Comparison of ENCODE assay signal across 25 mouse cellular contexts in genomic region chr7:64358666-64359065, GRCm38 (mm10).
"Had no signal": no experiment of that assay in that cellular context is flagged by ENCODE, and none has a peak within 500 bp of the region (broad histone marks: within the 10 kb centered on the region; RNA-seq: fewer than 3 reads in every experiment).

No protein-coding gene starts in this region.

- H3K4me1 ChIP-seq: embryonic facial prominence, embryonic 10.5 days had no signal

- H3K4me3 ChIP-seq: embryonic facial prominence, embryonic 10.5 days; embryonic facial prominence, embryonic 12.5 days; embryonic facial prominence, embryonic 13.5 days; embryonic facial prominence, embryonic 15.5 days; erythroblast, embryonic 14.5 days; forebrain, embryonic 10.5 days; forebrain, embryonic 12.5 days; forebrain, embryonic 13.5 days; forebrain, embryonic 15.5 days; gastrocnemius, adult 2 months; heart, adult 2 months had no signal

- H3K27ac ChIP-seq: embryonic facial prominence, embryonic 10.5 days; embryonic facial prominence, embryonic 12.5 days; forebrain, embryonic 10.5 days; forebrain, embryonic 12.5 days; forebrain, embryonic 13.5 days; forebrain, embryonic 15.5 days; heart, adult 2 months had no signal

- DNase-seq: cerebellum, adult 8-10 months; cerebellum, adult 9-10 months; cerebellum, adult 9-11 months; cerebellum, postnatal 10 days; cerebellum, postnatal 14 days; cerebellum, postnatal 25 days; cerebellum, postnatal 36 days; embryo, embryonic 11 days; forebrain, postnatal 0 days; gastrocnemius, adult 2 months; gastrocnemius, postnatal 10 days; gastrocnemius, postnatal 14 days; gastrocnemius, postnatal 25 days; gastrocnemius, postnatal 36 days; heart, adult 18-20 months; heart, adult 2 months had no signal
